Mouse (Mus musculus): ENCODE results near the gene Nckipsd. TPM values are rescaled to one million over a fixed set of nuclear protein-coding genes. Genes with fewer than 3 reads are reported as not detected.

The Nckipsd gene
- polyA plus RNA-seq, 1 experiment from 2014 or later: 17.0 TPM

DNA sequence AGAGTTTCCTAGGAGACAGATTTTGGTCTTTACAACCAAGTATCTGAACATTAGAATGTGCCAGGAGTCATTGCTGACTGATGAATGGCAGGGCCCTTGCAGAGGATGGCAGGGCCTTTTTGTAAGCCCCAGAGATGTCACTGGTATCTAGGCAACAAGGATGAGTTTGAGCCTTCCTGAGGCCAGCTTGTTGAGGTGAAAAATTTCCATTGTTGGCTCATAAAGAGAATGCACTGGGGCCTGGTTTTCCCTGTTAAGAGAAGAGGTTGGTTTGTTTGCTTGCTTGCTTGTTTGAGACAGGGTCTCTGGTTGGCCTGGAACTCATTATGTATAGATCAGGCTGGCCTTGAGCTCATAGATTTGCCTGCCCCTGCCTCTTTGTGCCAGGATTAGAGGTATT, 22.8 kb upstream of the Nckipsd start:
- peaks cover 64% of the 10 kb centered on the region for H3K4me1 ChIP-seq
- H3K9me3 ChIP-seq: no peaks in the 10 kb centered on the region
- peak overlapping the region; percentile 43 for H3K27ac ChIP-seq (replicated peaks)
- peaks cover 5% of the 10 kb centered on the region; the same call in 1 of the 2 replicates for H3K36me3 ChIP-seq
- peak overlapping the region; percentile 85 for H3K4me3 ChIP-seq
- peak overlapping the region; percentile 95 for H3K9ac ChIP-seq (replicated peaks)
- no peak for ATAC-seq (ENCODE audit: low FRiP score, low read depth)
- H3K27me3 ChIP-seq: no peaks in the 10 kb centered on the region
- H3K4me2 ChIP-seq (replicated peaks): peak overlapping the region; percentile 73

DNA sequence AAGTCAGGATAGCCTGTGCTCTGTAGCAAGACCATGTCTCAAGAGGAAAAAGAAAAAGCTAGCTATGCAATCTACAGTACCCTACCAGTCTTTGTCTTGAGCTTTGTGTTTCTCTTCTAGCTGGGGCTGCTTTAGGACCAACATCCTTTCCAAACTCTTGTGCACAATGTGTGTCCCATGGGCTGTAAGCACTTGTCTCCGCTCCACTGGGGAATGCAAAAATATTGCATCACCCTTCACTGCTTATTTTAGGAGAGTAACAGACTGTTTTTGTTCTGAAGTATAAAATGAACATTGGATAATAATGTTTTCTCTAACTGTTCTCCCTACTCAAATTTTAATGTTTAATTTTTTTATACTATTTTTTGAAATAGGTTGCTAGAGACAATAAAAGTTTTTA, 21.7 kb upstream of the Nckipsd start:
- no peaks in the 10 kb centered on the region for H3K9me3 ChIP-seq
- H3K4me1 ChIP-seq: peaks cover 67% of the 10 kb centered on the region
- no peaks in the 10 kb centered on the region for H3K27me3 ChIP-seq
- ATAC-seq (ENCODE audit: low FRiP score, low read depth): no peak
- H3K27ac ChIP-seq (replicated peaks): no peak overlapping the region
- no peak overlapping the region for H3K9ac ChIP-seq (replicated peaks)
- peak overlapping the region; percentile 73 for H3K4me2 ChIP-seq (replicated peaks)
- peak overlapping the region; percentile 85 for H3K4me3 ChIP-seq
- H3K36me3 ChIP-seq: peaks cover 5% of the 10 kb centered on the region; the same call in 1 of the 2 replicates
- 91% methylated on average over 1 of the region's 1 CpGs for WGBS

DNA sequence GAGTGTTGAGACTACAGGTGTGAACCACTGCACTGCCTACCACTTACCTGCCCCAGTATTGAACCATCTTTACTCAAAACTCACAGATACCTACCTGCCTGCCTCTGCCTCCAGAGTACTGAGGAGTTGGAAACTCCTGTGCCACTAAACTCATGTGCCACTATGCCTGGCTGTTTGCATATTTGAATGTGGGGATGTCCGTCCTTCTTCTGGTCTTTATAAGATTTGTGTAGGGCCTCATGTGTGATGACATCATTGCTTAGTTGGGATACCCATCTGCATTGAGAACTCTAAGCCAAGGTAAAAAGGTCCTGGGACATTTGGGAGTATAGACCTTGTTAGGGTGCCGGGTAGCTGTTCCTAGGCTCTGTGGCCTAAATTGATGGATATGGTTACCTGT, 21.1 kb upstream of the Nckipsd start:
- Histone ChIP-seq H3K9ac (replicated peaks) (no peak overlapping the region), H3K36me3 (peaks cover 5% of the 10 kb centered on the region; the same call in 1 of the 2 replicates), H3K4me2 (replicated peaks) (peak overlapping the region; percentile 18; the same call in 1 of the 2 replicates), H3K9me3 (no peaks in the 10 kb centered on the region), H3K27me3 (no peaks in the 10 kb centered on the region), H3K4me1 (peaks cover 68% of the 10 kb centered on the region), H3K4me3 (peak overlapping the region; percentile 12; the same call in 1 of the 2 replicates), H3K27ac (replicated peaks) (no peak overlapping the region)
- no peak for ATAC-seq (ENCODE audit: low FRiP score, low read depth)
- 93% methylated on average over 2 of the region's 2 CpGs for WGBS

DNA sequence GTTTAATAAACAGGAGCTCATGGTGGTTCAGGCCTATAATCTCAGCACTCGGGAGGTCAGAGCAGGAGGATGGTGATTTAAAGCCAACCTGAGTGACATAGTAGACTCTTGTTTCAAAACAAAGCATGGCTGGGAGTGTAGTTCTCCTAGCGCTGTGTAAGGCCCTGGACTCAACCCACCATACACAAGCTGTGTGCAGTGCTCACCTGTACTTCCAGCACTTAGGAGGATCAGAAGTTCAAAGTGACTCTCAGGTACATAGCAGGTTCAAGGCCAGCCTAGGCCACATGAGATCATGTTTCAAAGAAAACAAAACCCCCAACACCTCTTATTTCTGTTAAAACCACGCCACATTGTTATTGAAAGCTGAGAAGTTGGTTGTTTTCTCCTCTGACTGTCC, 19.5 kb upstream of the Nckipsd start:
- Histone ChIP-seq H3K4me1 (peaks cover 71% of the 10 kb centered on the region), H3K4me3 (no peak overlapping the region), H3K4me2 (replicated peaks) (peak overlapping the region; percentile 7; the same call in 1 of the 2 replicates), H3K27me3 (no peaks in the 10 kb centered on the region), H3K9ac (replicated peaks) (no peak overlapping the region), H3K9me3 (no peaks in the 10 kb centered on the region), H3K27ac (replicated peaks) (no peak overlapping the region), H3K36me3 (peaks cover 5% of the 10 kb centered on the region; the same call in 1 of the 2 replicates)
- ATAC-seq (ENCODE audit: low FRiP score, low read depth): no peak
- 81% methylated on average over 3 of the region's 3 CpGs for WGBS

DNA sequence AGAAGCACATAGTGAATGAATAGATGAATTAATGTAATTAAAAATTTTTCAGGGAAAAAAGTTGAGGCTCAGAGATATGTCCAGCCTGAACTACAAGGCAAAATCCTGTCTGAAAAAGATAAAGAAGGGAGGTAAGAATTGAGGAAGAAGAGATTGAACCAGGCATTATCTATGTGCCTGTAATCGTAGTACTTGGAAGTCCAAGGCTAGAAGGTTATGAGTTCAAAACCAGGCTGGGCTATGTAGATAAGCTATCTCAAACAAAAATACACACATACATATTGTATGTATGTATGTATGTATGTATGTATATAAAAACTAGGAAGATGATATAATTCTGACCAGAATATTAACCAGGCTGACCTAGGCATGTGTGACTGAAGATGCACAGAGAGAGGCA, 15.9 kb upstream of the Nckipsd start:
- Histone ChIP-seq H3K4me1 (peaks cover 77% of the 10 kb centered on the region), H3K36me3 (peaks cover 17% of the 10 kb centered on the region), H3K9ac (replicated peaks) (0 out of 2 replicates have a peak overlapping the region, but pooled peaks have one; percentile 20), H3K27ac (replicated peaks) (no peak overlapping the region), H3K4me2 (replicated peaks) (no peak overlapping the region), H3K9me3 (no peaks in the 10 kb centered on the region), H3K27me3 (no peaks in the 10 kb centered on the region), H3K4me3 (no peak overlapping the region)
- WGBS: 93% methylated on average over 1 of the region's 1 CpGs
- no peak for ATAC-seq (ENCODE audit: low FRiP score, low read depth)

DNA sequence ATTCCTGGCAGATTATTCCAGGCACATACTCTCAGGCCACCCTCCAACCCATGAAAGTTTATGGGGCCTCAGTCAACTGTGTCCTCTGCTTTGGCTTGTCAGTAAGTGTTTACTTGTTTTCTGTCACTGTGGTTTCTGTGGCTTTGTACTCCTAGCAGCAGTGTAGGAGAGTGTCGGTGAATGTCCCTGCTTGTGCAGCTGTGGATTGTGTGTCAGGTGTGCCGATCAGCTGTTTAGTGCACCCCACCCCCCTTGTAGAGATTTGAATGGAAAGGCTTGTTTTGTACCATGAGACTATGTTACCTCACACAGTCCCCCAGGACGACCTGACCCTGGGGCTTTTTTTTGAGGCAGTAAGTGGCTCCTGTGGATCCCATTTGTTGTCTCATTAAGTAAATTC, 15.4 kb upstream of the Nckipsd start:
- Histone ChIP-seq H3K36me3 (peaks cover 21% of the 10 kb centered on the region), H3K4me2 (replicated peaks) (no peak overlapping the region), H3K27me3 (no peaks in the 10 kb centered on the region), H3K9me3 (no peaks in the 10 kb centered on the region), H3K9ac (replicated peaks) (0 out of 2 replicates have a peak overlapping the region, but pooled peaks have one; percentile 20), H3K27ac (replicated peaks) (no peak overlapping the region), H3K4me1 (peaks cover 73% of the 10 kb centered on the region), H3K4me3 (no peak overlapping the region)
- no peak for ATAC-seq (ENCODE audit: low FRiP score, low read depth)
- 63% methylated on average over 3 of the region's 3 CpGs for WGBS

DNA sequence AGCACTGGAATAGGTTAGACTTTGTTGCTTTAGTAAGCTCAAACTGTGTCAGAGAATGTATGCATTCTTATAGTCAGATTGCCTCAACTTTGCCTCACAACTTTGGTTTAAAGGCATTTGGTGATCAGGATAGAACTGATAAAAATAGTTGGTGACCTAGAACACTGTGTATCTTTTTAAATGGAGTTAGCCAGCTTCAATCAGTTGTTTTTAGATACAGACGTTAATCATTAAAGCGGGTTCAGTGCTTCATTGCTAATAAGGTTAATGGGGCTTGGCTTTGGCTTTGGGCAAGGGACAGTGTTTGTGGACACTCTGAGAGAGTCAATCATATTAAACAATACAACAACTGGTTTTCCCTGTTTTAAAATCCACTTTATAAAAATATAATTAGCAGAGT, 12.9 kb upstream of the Nckipsd start:
- no peak overlapping the region for H3K4me2 ChIP-seq (replicated peaks)
- H3K36me3 ChIP-seq: peaks cover 45% of the 10 kb centered on the region
- 70% methylated on average over 2 of the region's 2 CpGs for WGBS
- H3K4me1 ChIP-seq: peaks cover 52% of the 10 kb centered on the region
- no peaks in the 10 kb centered on the region for H3K27me3 ChIP-seq
- no peak overlapping the region for H3K4me3 ChIP-seq
- H3K9ac ChIP-seq (replicated peaks): no peak overlapping the region
- no peak overlapping the region for H3K27ac ChIP-seq (replicated peaks)
- no peak for ATAC-seq (ENCODE audit: low FRiP score, low read depth)
- H3K9me3 ChIP-seq: no peaks in the 10 kb centered on the region

DNA sequence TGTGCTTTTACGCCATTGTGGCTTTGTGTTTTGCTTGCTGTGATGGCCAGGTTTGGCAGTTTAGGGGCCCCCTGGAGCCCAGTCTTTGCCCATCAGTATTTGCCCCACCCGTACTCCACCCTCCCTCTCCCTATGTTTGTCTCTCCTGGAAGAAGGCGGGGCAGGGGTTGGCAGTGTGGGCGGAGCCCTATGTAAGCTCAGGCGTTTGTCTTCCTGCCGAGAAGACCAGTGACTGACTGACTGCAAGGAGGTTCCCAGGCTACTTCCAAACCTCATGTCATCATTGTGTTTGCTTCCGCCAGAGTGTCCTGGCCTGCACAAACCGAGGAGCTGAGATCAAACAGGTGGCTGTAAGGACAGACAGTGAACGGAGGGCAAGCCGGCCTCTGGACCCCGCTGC, 12.4 kb upstream of the Nckipsd start:
- 39% methylated on average over 11 of the region's 11 CpGs for WGBS
- H3K9ac ChIP-seq (replicated peaks): no peak overlapping the region
- H3K9me3 ChIP-seq: no peaks in the 10 kb centered on the region
- peak overlapping the region; percentile 25; the same call in 1 of the 2 replicates for H3K27ac ChIP-seq (replicated peaks)
- peak; percentile 30; the same call in 1 of the 2 replicates for ATAC-seq (ENCODE audit: low FRiP score, low read depth)
- no peak overlapping the region for H3K4me3 ChIP-seq
- H3K27me3 ChIP-seq: no peaks in the 10 kb centered on the region
- H3K4me2 ChIP-seq (replicated peaks): peak overlapping the region; percentile 25; the same call in 1 of the 2 replicates
- peaks cover 52% of the 10 kb centered on the region for H3K4me1 ChIP-seq
- peaks cover 48% of the 10 kb centered on the region for H3K36me3 ChIP-seq

DNA sequence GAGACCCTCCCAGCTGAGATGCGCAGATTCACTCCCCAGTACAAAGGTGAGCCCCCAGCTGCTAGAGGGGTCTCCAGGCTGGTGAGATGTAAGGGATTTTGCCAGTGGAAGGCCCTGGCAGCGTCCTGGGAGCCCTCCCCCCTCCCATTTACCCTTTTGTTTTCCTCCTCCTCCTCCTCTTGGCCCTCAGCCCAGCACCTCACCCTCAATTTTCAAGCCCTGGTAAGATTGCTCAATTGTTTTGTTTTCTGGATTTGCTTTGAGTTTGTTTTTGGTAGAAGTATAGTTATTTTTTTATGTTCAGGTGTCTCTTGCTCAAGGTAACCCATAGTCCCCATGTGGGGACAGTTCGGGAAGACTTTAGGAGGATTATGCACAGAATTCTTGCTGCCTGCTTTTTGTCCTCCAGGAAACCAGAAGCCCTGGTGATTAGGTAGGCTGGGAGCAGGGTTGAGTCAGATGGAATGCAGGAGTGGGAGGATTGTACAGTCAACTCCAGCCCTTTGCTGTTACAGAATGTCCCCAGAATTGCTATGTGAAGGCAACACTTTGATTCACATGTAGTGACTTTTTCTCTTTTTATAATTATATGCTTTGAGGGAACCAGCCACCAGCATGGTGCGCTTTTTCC, 11.7 kb upstream of the Nckipsd start:
- 72% methylated on average over 4 of the region's 4 CpGs for WGBS
- Histone ChIP-seq H3K4me3 (no peak overlapping the region), H3K9ac (replicated peaks) (no peak overlapping the region), H3K4me2 (replicated peaks) (no peak overlapping the region), H3K27ac (replicated peaks) (peak overlapping the region; percentile 25; the same call in 1 of the 2 replicates), H3K36me3 (peaks cover 54% of the 10 kb centered on the region), H3K27me3 (no peaks in the 10 kb centered on the region), H3K9me3 (no peaks in the 10 kb centered on the region), H3K4me1 (peaks cover 48% of the 10 kb centered on the region)
- ATAC-seq (ENCODE audit: low FRiP score, low read depth): no peak

DNA sequence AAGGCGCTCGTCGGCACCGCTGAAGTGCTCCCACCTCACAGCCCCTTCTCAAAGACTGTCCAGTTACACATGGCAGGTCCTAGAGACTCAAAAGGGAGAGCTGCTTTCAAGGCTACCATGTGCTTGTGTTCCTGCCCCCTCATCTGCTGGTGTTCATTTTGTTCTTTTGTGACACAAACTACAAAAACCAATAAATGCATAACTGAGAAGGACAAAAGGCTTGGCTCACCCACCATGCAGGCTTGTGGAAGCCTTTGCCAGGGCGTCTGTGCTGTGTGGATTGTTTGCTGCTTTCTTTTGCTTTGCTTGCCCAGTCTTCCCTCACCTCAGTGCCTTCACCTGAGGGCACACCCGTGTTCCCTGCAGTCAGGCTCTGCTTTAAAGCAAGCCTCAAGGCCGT, 10.7 kb upstream of the Nckipsd start:
- Histone ChIP-seq H3K9ac (replicated peaks) (no peak overlapping the region), H3K9me3 (no peaks in the 10 kb centered on the region), H3K4me3 (no peak overlapping the region), H3K36me3 (peaks cover 64% of the 10 kb centered on the region), H3K4me1 (peaks cover 41% of the 10 kb centered on the region), H3K4me2 (replicated peaks) (no peak overlapping the region), H3K27me3 (no peaks in the 10 kb centered on the region), H3K27ac (replicated peaks) (no peak overlapping the region)
- whole genome bisulfite sequencing: 95% methylated on average over 7 of the region's 7 CpGs
- ATAC-seq (ENCODE audit: low FRiP score, low read depth): no peak

DNA sequence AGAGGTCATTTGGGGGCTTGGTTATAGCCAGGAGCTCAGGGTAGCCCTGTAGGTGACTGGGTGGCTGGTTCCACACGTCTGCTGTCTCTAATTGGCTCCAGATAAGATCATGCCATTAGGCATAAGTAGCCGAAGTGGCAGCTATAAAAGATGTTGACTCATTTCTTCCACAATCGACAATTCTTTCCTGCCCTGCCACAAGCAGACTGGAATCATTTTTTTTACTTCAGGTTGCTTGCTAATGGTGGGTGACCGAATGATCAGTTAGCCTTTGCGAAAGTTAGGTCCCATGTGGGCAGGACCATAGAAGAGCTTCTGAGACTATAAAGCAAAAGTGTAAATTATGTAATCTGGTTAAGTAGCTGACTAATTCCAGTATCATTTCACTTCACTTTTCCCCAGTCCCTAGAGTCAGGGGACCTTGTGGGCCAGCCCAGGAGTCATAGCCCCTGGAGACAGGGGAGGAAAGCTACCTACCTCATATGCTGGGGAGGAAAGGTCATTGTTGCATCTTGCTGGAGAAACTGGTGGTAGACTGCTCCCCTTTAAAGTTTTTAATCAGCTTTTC, 9.6 kb upstream of the Nckipsd start:
- peaks cover 30% of the 10 kb centered on the region for H3K4me1 ChIP-seq
- no peak overlapping the region for H3K4me2 ChIP-seq (replicated peaks)
- no peak overlapping the region for H3K9ac ChIP-seq (replicated peaks)
- H3K36me3 ChIP-seq: peaks cover 75% of the 10 kb centered on the region
- no peak overlapping the region for H3K27ac ChIP-seq (replicated peaks)
- H3K4me3 ChIP-seq: no peak overlapping the region
- ATAC-seq (ENCODE audit: low FRiP score, low read depth): no peak
- 86% methylated on average over 5 of the region's 5 CpGs for WGBS
- no peaks in the 10 kb centered on the region for H3K27me3 ChIP-seq
- no peaks in the 10 kb centered on the region for H3K9me3 ChIP-seq

DNA sequence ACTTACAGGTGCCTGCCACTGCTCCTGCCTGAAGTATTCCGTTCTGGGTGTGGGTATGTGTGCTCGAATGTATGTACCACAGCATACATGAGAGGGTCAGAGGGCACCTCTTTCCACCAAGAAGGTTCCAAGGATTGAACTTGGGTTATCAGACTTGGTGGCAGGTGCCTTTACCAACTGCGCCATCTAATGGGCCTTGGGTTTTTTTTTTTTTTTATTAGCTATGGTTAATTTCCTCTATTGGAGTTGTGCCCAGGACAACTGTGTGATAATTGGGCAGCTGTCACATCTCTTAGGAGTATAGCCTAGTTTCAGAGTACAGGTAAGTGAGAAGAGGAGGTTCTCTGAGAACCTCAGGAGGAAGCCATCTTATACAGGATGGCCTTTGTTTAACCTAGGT, 8.6 kb upstream of the Nckipsd start:
- H3K9me3 ChIP-seq: no peaks in the 10 kb centered on the region
- 85% methylated on average over 3 of the region's 3 CpGs for WGBS
- no peak overlapping the region for H3K4me2 ChIP-seq (replicated peaks)
- no peak overlapping the region for H3K9ac ChIP-seq (replicated peaks)
- H3K4me1 ChIP-seq: peaks cover 21% of the 10 kb centered on the region
- peaks cover 85% of the 10 kb centered on the region for H3K36me3 ChIP-seq
- H3K27ac ChIP-seq (replicated peaks): no peak overlapping the region
- H3K27me3 ChIP-seq: no peaks in the 10 kb centered on the region
- H3K4me3 ChIP-seq: no peak overlapping the region
- no peak for ATAC-seq (ENCODE audit: low FRiP score, low read depth)

All from midbrain, embryonic 12.5 days (tissue).